Mouse (Mus musculus) layer of hippocampus, adult 18-20 months (tissue): ENCODE data around the gene Klhl42. TPM values are rescaled to one million over a fixed set of nuclear protein-coding genes. Genes with fewer than 3 reads are reported as not detected.

Source experiments
- DNase-seq, 2 experiments: peaks; one replicate each; pipeline ENCODE4 v3.0.0; 2022; ENCODE audit warnings: low spot score in 2 of 2
- total RNA-seq, 2 experiments: library from RNA; stranded (reverse); gene quantifications; 2 replicates each; pipeline ENCODE4 v1.2.3; 2021

Klhl42 gene
- total RNA-seq, 2 experiments from 2014 or later: 19.6 to 20.0 TPM

- no peak for DNase-seq
These were observed 4.5 kb upstream of the Klhl42 start, which contains the start of gene Mansc4 for GRCm38 (mm10) chr6:147086594-147087225. TSS of gene Mansc4 (minus strand) at chr6:147087032.

- no peak for DNase-seq
These were observed 3.4 kb upstream of the Klhl42 start for GRCm38 (mm10) chr6:147087736-147088135.

- DNase-seq: no peak
These were observed 2.7 kb upstream of the Klhl42 start for GRCm38 (mm10) chr6:147088517-147088916.

GRCm38 (mm10) chr6:147090191-147090590 lies 988 bp upstream of the Klhl42 start:
- DNase-seq: peak; percentile 18 to 40

GRCm38 (mm10) chr6:147092136-147092535 lies 957 bp downstream of the Klhl42 start:
- DNase-seq: peak in 1 of 2 experiments; percentile 48

GRCm38 (mm10) chr6:147094771-147095170 lies 3.6 kb downstream of the Klhl42 start:
- DNase-seq: no peak

GRCm38 (mm10) chr6:147096109-147096508 lies 4.9 kb downstream of the Klhl42 start:
- DNase-seq: no peak

- DNase-seq: no peak
These were observed 5.8 kb downstream of the Klhl42 start for GRCm38 (mm10) chr6:147096934-147097333.

GRCm38 (mm10) chr6:147097346-147097929 lies 6.3 kb downstream of the Klhl42 start:
- DNase-seq: no peak

- no peak for DNase-seq
These were observed 8.5 kb downstream of the Klhl42 start for GRCm38 (mm10) chr6:147099458-147100277.

GRCm38 (mm10) chr6:147102293-147102692 lies 11.1 kb downstream of the Klhl42 start:
- DNase-seq: no peak

GRCm38 (mm10) chr6:147105529-147105928 lies 14.3 kb downstream of the Klhl42 start:
- no peak for DNase-seq

- DNase-seq: no peak
These were observed 15.5 kb downstream of the Klhl42 start for GRCm38 (mm10) chr6:147106716-147107115.

- no peak for DNase-seq
These were observed 18.1 kb downstream of the Klhl42 start for GRCm38 (mm10) chr6:147109283-147109682.

- DNase-seq: peak; percentile 59 to 88
These were observed 25.4 kb downstream of the Klhl42 start for GRCm38 (mm10) chr6:147116579-147116978.

GRCm38 (mm10) chr6:147117764-147118163 lies 26.6 kb downstream of the Klhl42 start:
- DNase-seq: no peak

- DNase-seq: no peak
These were observed 27.0 kb downstream of the Klhl42 start for GRCm38 (mm10) chr6:147118190-147118589.

- DNase-seq: no peak
These were observed 30.1 kb downstream of the Klhl42 start for GRCm38 (mm10) chr6:147121320-147121719.

- DNase-seq: no peak
These were observed 36.1 kb downstream of the Klhl42 start for GRCm38 (mm10) chr6:147127239-147127638.

- DNase-seq: no peak
These were observed 47.1 kb downstream of the Klhl42 start for GRCm38 (mm10) chr6:147138260-147138659.

GRCm38 (mm10) chr6:147140600-147141154 lies 49.5 kb downstream of the Klhl42 start:
- no peak for DNase-seq

- DNase-seq: no peak
These were observed 53.5 kb downstream of the Klhl42 start for GRCm38 (mm10) chr6:147144664-147145063.
